Mouse (Mus musculus): Measurements from ENCODE around the gene Sumo1. TPM values are rescaled to one million over a fixed set of nuclear protein-coding genes. Genes with fewer than 3 reads are reported as not detected.

The Sumo1 gene
- total and polyA plus RNA-seq, 3 experiments = 129 to 131 TPM; not detected in 1

DNA sequence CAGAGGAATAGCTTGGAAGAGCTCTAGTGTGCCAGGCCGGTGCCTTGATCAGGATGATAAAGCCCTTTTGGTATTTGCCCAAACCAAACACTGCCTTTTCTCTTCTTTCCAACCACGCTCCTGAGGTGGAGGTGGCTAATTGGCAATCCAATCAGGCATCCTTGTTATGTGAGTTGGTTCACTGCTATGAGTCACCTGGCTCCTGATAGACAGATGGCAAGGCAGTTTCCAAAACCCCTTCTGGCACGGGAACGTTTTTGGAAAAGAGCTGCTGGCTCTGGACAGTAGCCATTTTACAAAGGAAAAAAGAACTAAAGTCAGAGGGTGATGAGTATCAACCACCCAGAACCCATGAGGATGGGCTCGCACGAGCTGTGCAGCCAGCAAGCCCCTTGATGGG, 103.7 kb downstream of the Sumo1 start:
- no peak overlapping the region for H3K4me3 ChIP-seq (ENCODE audit: control insufficient read depth in 1 of 2, insufficient read depth in 1 of 2, low read depth in 2 of 2, low read length in 2 of 2)
- no peak for DNase-seq (ENCODE audit: low read depth, low spot score)
- H3K36me3 ChIP-seq (ENCODE audit: control insufficient read depth in 1 of 2, insufficient read depth in 2 of 2, low read length in 2 of 2) = no peaks in the 10 kb centered on the region; a peak in 1 of 4 replicates
- H3K79me2 ChIP-seq (ENCODE audit: control insufficient read depth, insufficient read depth, low read length, poor library complexity) = no peaks in the 10 kb centered on the region
- H3K9ac ChIP-seq (ENCODE audit: control insufficient read depth, low read depth, low read length, poor library complexity, severe bottlenecking) = no peak overlapping the region
- peaks cover 0 to 3% of the 10 kb centered on the region in 2 experiments; a peak in 1 of 4 replicates for H3K4me1 ChIP-seq (ENCODE audit: control insufficient read depth in 1 of 2, insufficient read depth in 2 of 2, low read length in 2 of 2)
- H3K27ac ChIP-seq (ENCODE audit: control insufficient read depth, low read depth, low read length) = no peak overlapping the region
- no peaks in the 10 kb centered on the region for H3K9me3 ChIP-seq (replicated peaks; ENCODE audit: insufficient read depth, low read length)
- TF ChIP-seq SMC3 (IDR thresholded peaks at IDR 0.05; ENCODE audit: low read depth, low read length) (no peak), E2F4 (IDR thresholded peaks at IDR 0.05; ENCODE audit: borderline replicate concordance, low read depth, low read length) (no peak), KAT2A (conservative IDR thresholded peaks at IDR 0.05; ENCODE audit: low read depth, low read length) (no peak), BHLHE40 (IDR thresholded peaks at IDR 0.05; ENCODE audit: borderline replicate concordance, low read depth, low read length) (no peak), ZMIZ1 (IDR thresholded peaks at IDR 0.05; ENCODE audit: low read depth, low read length) (no peak), ZNF384 (IDR thresholded peaks at IDR 0.05; ENCODE audit: low read depth, low read length) (no peak), NRF1 (IDR thresholded peaks at IDR 0.05; ENCODE audit: insufficient read depth, low read depth, low read length, poor library complexity, severe bottlenecking) (no peak), POLR2A (IDR thresholded peaks at IDR 0.05; ENCODE audit: control insufficient read depth in 1 of 2, insufficient read depth in 1 of 2, low read depth in 1 of 2, low read length in 2 of 2, poor library complexity in 1 of 2) (no peak), MYB (IDR thresholded peaks at IDR 0.05; ENCODE audit: low read depth, low read length) (no peak), MAX (IDR thresholded peaks at IDR 0.05; ENCODE audit: low read length) (no peak), USF2 (IDR thresholded peaks at IDR 0.05; ENCODE audit: borderline replicate concordance in 1 of 2, insufficient read depth in 1 of 2, low read depth in 1 of 2, low read length in 2 of 2) (no peak), GATA1 (IDR thresholded peaks at IDR 0.05; ENCODE audit: low read depth, low read length) (no peak), SIN3A (IDR thresholded peaks at IDR 0.05; ENCODE audit: low read length) (no peak), UBTF (IDR thresholded peaks at IDR 0.05; ENCODE audit: borderline replicate concordance, insufficient read depth, low read depth, low read length) (no peak), MAFK (IDR thresholded peaks at IDR 0.05; ENCODE audit: borderline replicate concordance, low read depth, low read length) (no peak), JUND (IDR thresholded peaks at IDR 0.05; ENCODE audit: low read depth, low read length) (no peak), USF1 (IDR thresholded peaks at IDR 0.05; ENCODE audit: low read depth, low read length) (no peak)
- peaks cover 6 to 8% of the 10 kb centered on the region in 2 experiments; a peak in 3 of 4 replicates for H3K27me3 ChIP-seq (ENCODE audit: control insufficient read depth in 1 of 2, insufficient read depth in 2 of 2, low read length in 2 of 2)

DNA sequence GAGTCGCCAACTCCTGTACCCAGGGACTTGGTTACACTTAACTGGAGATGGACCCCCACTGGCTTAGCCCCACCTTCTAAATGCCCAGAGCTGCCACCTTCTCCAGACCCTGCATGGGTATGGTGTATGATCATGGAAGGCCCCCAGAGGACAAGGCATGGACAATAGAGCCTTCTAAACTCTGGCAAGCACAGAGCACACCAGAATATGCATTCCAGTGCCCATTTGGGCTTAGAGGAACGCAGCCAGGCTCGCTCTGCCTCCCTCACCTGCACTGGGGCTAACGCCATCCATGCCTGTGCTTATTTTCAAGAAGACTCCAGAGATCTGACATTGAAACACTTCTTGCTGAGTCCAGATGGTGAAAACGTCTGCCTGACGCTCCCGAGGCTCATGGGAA, 104.4 kb downstream of the Sumo1 start:
- Histone ChIP-seq H3K79me2 (ENCODE audit: control insufficient read depth, insufficient read depth, low read length, poor library complexity) (no peaks in the 10 kb centered on the region), H3K27ac (ENCODE audit: control insufficient read depth, low read depth, low read length) (no peak overlapping the region), H3K36me3 (ENCODE audit: control insufficient read depth in 1 of 2, insufficient read depth in 2 of 2, low read length in 2 of 2) (no peaks in the 10 kb centered on the region; a peak in 1 of 4 replicates), H3K9ac (ENCODE audit: control insufficient read depth, low read depth, low read length, poor library complexity, severe bottlenecking) (no peak overlapping the region), H3K9me3 (replicated peaks; ENCODE audit: insufficient read depth, low read length) (no peaks in the 10 kb centered on the region), H3K4me1 (ENCODE audit: control insufficient read depth in 1 of 2, insufficient read depth in 2 of 2, low read length in 2 of 2) (peaks cover 0 to 3% of the 10 kb centered on the region in 2 experiments; a peak in 1 of 4 replicates), H3K4me3 (ENCODE audit: control insufficient read depth in 1 of 2, insufficient read depth in 1 of 2, low read depth in 2 of 2, low read length in 2 of 2) (no peak overlapping the region), H3K27me3 (ENCODE audit: control insufficient read depth in 1 of 2, insufficient read depth in 2 of 2, low read length in 2 of 2) (peaks cover 6 to 8% of the 10 kb centered on the region in 2 experiments; a peak in 3 of 4 replicates)
- TF ChIP-seq ELF1 (IDR thresholded peaks at IDR 0.05; ENCODE audit: low read depth, low read length) (no peak), RAD21 (IDR thresholded peaks at IDR 0.05; ENCODE audit: low read depth, low read length) (no peak), TAL1 (IDR thresholded peaks at IDR 0.05; ENCODE audit: low read length) (no peak), ZNF384 (IDR thresholded peaks at IDR 0.05; ENCODE audit: low read depth, low read length) (no peak), GATA1 (IDR thresholded peaks at IDR 0.05; ENCODE audit: low read depth, low read length) (no peak), MAX (IDR thresholded peaks at IDR 0.05; ENCODE audit: low read length) (no peak), ZKSCAN1 (IDR thresholded peaks at IDR 0.05; ENCODE audit: low read depth, low read length) (no peak), MAFK (IDR thresholded peaks at IDR 0.05; ENCODE audit: borderline replicate concordance, low read depth, low read length) (no peak), CHD2 (IDR thresholded peaks at IDR 0.05; ENCODE audit: low read length) (no peak), POLR2A (IDR thresholded peaks at IDR 0.05; ENCODE audit: control insufficient read depth in 1 of 2, insufficient read depth in 1 of 2, low read depth in 1 of 2, low read length in 2 of 2, poor library complexity in 1 of 2) (no peak), CTCF (IDR thresholded peaks at IDR 0.05 in 2 of 3, conservative IDR thresholded peaks at IDR 0.05 in 1 of 3; ENCODE audit: control insufficient read depth in 1 of 3, insufficient read depth in 1 of 3, low read depth in 2 of 3, low read length in 3 of 3, poor library complexity in 1 of 3, severe bottlenecking in 1 of 3) (no peak), CHD1 (IDR thresholded peaks at IDR 0.05; ENCODE audit: low read depth, low read length) (no peak), POLR2AphosphoS5 (IDR thresholded peaks at IDR 0.05; ENCODE audit: borderline replicate concordance, low read depth, low read length) (no peak), E2F4 (IDR thresholded peaks at IDR 0.05; ENCODE audit: borderline replicate concordance, low read depth, low read length) (no peak)
- no peak for DNase-seq (ENCODE audit: low read depth, low spot score)
